In genomic region chr3:28591345-28591744, GRCm38 (mm10) we compare ENCODE assay signal across 12 mouse cellular contexts.
DNase-seq lines count a peak whose midpoint lies in the region; ATAC-seq and TF ChIP-seq lines count a peak whose summit lies in the region.
"Had no signal": no experiment of that assay in that cellular context is flagged by ENCODE, and none has a peak within 500 bp of the region (broad histone marks: within the 10 kb centered on the region; RNA-seq: fewer than 3 reads in every experiment).

No protein-coding gene starts in this region.

- WGBS in midbrain, embryonic 14.5 days, result 81% methylated on average over 7 of the region's 7 CpGs
- WGBS in midbrain, embryonic 15.5 days, result 75% methylated on average over 7 of the region's 7 CpGs
- WGBS in kidney, adult 2 months, result 23% methylated on average over 7 of the region's 7 CpGs
- WGBS in stomach, embryonic 15.5 days, result 32% methylated on average over 7 of the region's 7 CpGs
- 66% methylated on average over 7 of the region's 7 CpGs for WGBS in heart, embryonic 12.5 days

- no peak overlapping the region for H3K4me3 ChIP-seq in midbrain, embryonic 14.5 days (replicated peaks; ENCODE audit: low read depth, low read length)
- H3K4me3 ChIP-seq in midbrain, embryonic 15.5 days, result no peak overlapping the region
- no peak overlapping the region for H3K4me3 ChIP-seq in kidney, adult 2 months (ENCODE audit: insufficient read depth, low read depth, low read length)
- H3K4me3 ChIP-seq in stomach, embryonic 15.5 days (replicated peaks), result no peak overlapping the region
- H3K4me3 ChIP-seq in heart, embryonic 12.5 days, result no peak overlapping the region
- H3K4me3 ChIP-seq: heart, embryonic 13.5 days; limb, embryonic 15.5 days had no signal

- H3K4me2 ChIP-seq in midbrain, embryonic 14.5 days (ENCODE audit: low read length), result no peak overlapping the region
- no peak overlapping the region for H3K4me2 ChIP-seq in midbrain, embryonic 15.5 days
- no peak overlapping the region for H3K4me2 ChIP-seq in stomach, embryonic 15.5 days
- no peak overlapping the region for H3K4me2 ChIP-seq in heart, embryonic 12.5 days
- H3K4me2 ChIP-seq: heart, embryonic 13.5 days; limb, embryonic 15.5 days had no signal

- no peak for TF ChIP-seq POLR2A in kidney, adult 2 months (IDR thresholded peaks at IDR 0.05; ENCODE audit: low read depth, low read length)

- DNase-seq in midbrain, embryonic 14.5 days, result peak; percentile 20
- DNase-seq in cerebellum, adult 9-11 months, result peak; percentile 80
- DNase-seq in kidney, adult 2 months, result peak; percentile 88
- DNase-seq in spleen, adult 18-20 months, result no peak
- no peak for DNase-seq in heart, postnatal 4 days
- DNase-seq: right cerebral cortex, postnatal 14 days; thymus, adult 18-20 months had no signal

- H3K27me3 ChIP-seq in midbrain, embryonic 14.5 days (ENCODE audit: control insufficient read depth, insufficient read depth, low read length), result no peaks in the 10 kb centered on the region
- H3K27me3 ChIP-seq in midbrain, embryonic 15.5 days (replicated peaks), result no peaks in the 10 kb centered on the region
- H3K27me3 ChIP-seq in kidney, adult 2 months (replicated peaks; ENCODE audit: control insufficient read depth, insufficient read depth, low read length), result no peaks in the 10 kb centered on the region; the same call in 1 of the 2 replicates
- H3K27me3 ChIP-seq in stomach, embryonic 15.5 days (replicated peaks), result no peaks in the 10 kb centered on the region
- no peaks in the 10 kb centered on the region for H3K27me3 ChIP-seq in heart, embryonic 12.5 days (replicated peaks)
- H3K27me3 ChIP-seq: heart, embryonic 13.5 days; limb, embryonic 15.5 days had no signal

- no peaks in the 10 kb centered on the region for H3K9me3 ChIP-seq in midbrain, embryonic 14.5 days (ENCODE audit: control insufficient read depth, low read length)
- no peaks in the 10 kb centered on the region for H3K9me3 ChIP-seq in midbrain, embryonic 15.5 days
- H3K9me3 ChIP-seq in stomach, embryonic 15.5 days, result no peaks in the 10 kb centered on the region
- no peaks in the 10 kb centered on the region for H3K9me3 ChIP-seq in heart, embryonic 12.5 days (replicated peaks)
- H3K9me3 ChIP-seq: heart, embryonic 13.5 days; limb, embryonic 15.5 days had no signal

- no peak for ATAC-seq in midbrain, embryonic 14.5 days (ENCODE audit: low FRiP score, low TSS enrichment)
- ATAC-seq in midbrain, embryonic 15.5 days (replicated peaks), result no peak
- peak; percentile 58; the same call in 1 of the 2 replicates for ATAC-seq in stomach, embryonic 15.5 days (ENCODE audit: insufficient read depth, low FRiP score, low read depth)
- no peak for ATAC-seq in heart, embryonic 12.5 days (ENCODE audit: insufficient number of reproducible peaks, low FRiP score)

- TF ChIP-seq CTCF in kidney, adult 2 months (conservative IDR thresholded peaks at IDR 0.05; ENCODE audit: insufficient read depth, insufficient read length, low read depth, low read length), result no peak

- no peak overlapping the region for H3K9ac ChIP-seq in midbrain, embryonic 14.5 days (replicated peaks; ENCODE audit: low read length)
- no peak overlapping the region for H3K9ac ChIP-seq in midbrain, embryonic 15.5 days
- no peak overlapping the region for H3K9ac ChIP-seq in stomach, embryonic 15.5 days
- H3K9ac ChIP-seq in heart, embryonic 12.5 days, result no peak overlapping the region
- H3K9ac ChIP-seq: heart, embryonic 13.5 days; limb, embryonic 15.5 days had no signal

- H3K36me3 ChIP-seq in midbrain, embryonic 14.5 days (ENCODE audit: control insufficient read depth, insufficient read depth, low read length), result peaks cover 46% of the 10 kb centered on the region
- H3K36me3 ChIP-seq in midbrain, embryonic 15.5 days (replicated peaks), result peaks cover 24% of the 10 kb centered on the region
- H3K36me3 ChIP-seq in kidney, adult 2 months (ENCODE audit: control insufficient read depth, insufficient read depth, low read length), result no peaks in the 10 kb centered on the region
- H3K36me3 ChIP-seq in stomach, embryonic 15.5 days, result no peaks in the 10 kb centered on the region
- H3K36me3 ChIP-seq in heart, embryonic 12.5 days, result peaks cover 6% of the 10 kb centered on the region
- H3K36me3 ChIP-seq: limb, embryonic 15.5 days had no signal

- no peaks in the 10 kb centered on the region for H3K4me1 ChIP-seq in midbrain, embryonic 14.5 days (ENCODE audit: control insufficient read depth, insufficient read depth, low read length)
- H3K4me1 ChIP-seq in midbrain, embryonic 15.5 days, result no peaks in the 10 kb centered on the region
- no peaks in the 10 kb centered on the region; the same call in 1 of the 2 replicates for H3K4me1 ChIP-seq in kidney, adult 2 months (ENCODE audit: control insufficient read depth, insufficient read depth, low read length)
- H3K4me1 ChIP-seq in stomach, embryonic 15.5 days, result no peaks in the 10 kb centered on the region
- peaks cover 4% of the 10 kb centered on the region; the same call in 1 of the 2 replicates for H3K4me1 ChIP-seq in heart, embryonic 12.5 days (replicated peaks)
- H3K4me1 ChIP-seq: limb, embryonic 15.5 days had no signal

- no peak overlapping the region for H3K27ac ChIP-seq in midbrain, embryonic 14.5 days (replicated peaks; ENCODE audit: low read depth, low read length)
- H3K27ac ChIP-seq in midbrain, embryonic 15.5 days, result no peak overlapping the region
- H3K27ac ChIP-seq in kidney, adult 2 months (ENCODE audit: insufficient read depth, low read depth, low read length), result no peak overlapping the region
- no peak overlapping the region for H3K27ac ChIP-seq in stomach, embryonic 15.5 days
- no peak overlapping the region for H3K27ac ChIP-seq in heart, embryonic 12.5 days (ENCODE audit: poor library complexity, severe bottlenecking)
- H3K27ac ChIP-seq: heart, embryonic 13.5 days; limb, embryonic 15.5 days had no signal

Comparison
In these comparisons a context has a peak if more than half of its experiments do, and no peak if none do; other contexts are left out.
1. DNase-seq: peak in midbrain, embryonic 14.5 days (single experiment), cerebellum, adult 9-11 months (single experiment) and kidney, adult 2 months (single experiment); none in spleen, adult 18-20 months (0 of 2) and heart, postnatal 4 days (single experiment).